Comparison of ENCODE assay signal across 23 mouse cellular contexts in the genomic region with DNA sequence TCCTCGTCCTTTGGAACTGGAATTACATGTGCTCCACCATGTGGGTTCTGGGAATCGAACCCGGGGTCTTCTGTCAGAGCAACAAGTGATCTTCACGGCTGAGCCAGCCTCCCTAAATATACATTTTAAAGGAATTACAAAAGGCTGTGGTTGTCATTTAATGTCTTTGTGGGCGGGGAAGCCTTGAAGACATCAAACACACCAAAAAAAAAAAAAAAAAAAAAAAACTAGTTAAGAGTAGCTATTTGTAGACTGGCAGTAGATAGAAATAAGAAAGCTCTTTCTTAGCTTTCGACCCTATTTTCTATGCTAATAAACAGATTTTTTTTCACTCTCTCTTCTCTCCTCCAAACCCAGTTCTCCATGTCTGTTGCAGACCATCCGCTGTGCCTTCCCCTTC. TPM values are rescaled to one million over a fixed set of nuclear protein-coding genes. Genes with fewer than 3 reads are reported as not detected.
DNase-seq lines count a peak whose midpoint lies in the region; TF ChIP-seq lines count a peak whose summit lies in the region.
"Had no signal": no experiment of that assay in that cellular context is flagged by ENCODE, and none has a peak within 500 bp of the region (broad histone marks: within the 10 kb centered on the region; RNA-seq: fewer than 3 reads in every experiment).

No protein-coding gene starts in this region.

- H3K4me2 ChIP-seq in CH12.LX (ENCODE audit: insufficient read depth, low read depth, poor library complexity, severe bottlenecking) = peak overlapping the region; percentile 89
- H3K4me2 ChIP-seq: embryonic facial prominence, embryonic 13.5 days; embryonic facial prominence, embryonic 15.5 days; forebrain, embryonic 12.5 days had no signal

- TF ChIP-seq RAD21 in CH12.LX (IDR thresholded peaks at IDR 0.05; ENCODE audit: low read depth, low read length) = no peak

- H3K4me1 ChIP-seq in CH12.LX (ENCODE audit: control insufficient read depth in 1 of 2, insufficient read depth in 2 of 2) = peaks cover 19 to 51% of the 10 kb centered on the region in 2 experiments

- in situ Hi-C loops in CH12.LX (cut with MboI; ENCODE audit: low pct_ligation_motif_present, low pct_unique_long_range_greater_than_20kb, low sequenced_read_pairs) = no loop called here

- TF ChIP-seq CTCF in CH12.LX (conservative IDR thresholded peaks at IDR 0.05 in 1 of 2, IDR thresholded peaks at IDR 0.05 in 1 of 2; ENCODE audit: low read depth in 2 of 2, low read length in 2 of 2) = no peak

- intact Hi-C loops in heart, postnatal 10 days (cut with DNase I) = no loop called here

- DNase-seq in heart, adult 11 months = peak; percentile 43
- no peak for DNase-seq in heart, postnatal 10 days
- DNase-seq in CD4-positive helper T cell, adult 2 months (ENCODE audit: low read depth, low spot score) = peak; percentile 48
- no peak for DNase-seq in CH12.LX (ENCODE audit: extremely low read depth)
- peak; percentile 46 for DNase-seq in naive thymus-derived CD4-positive, alpha-beta T cell, adult 2 months (ENCODE audit: low read depth)
- DNase-seq in kidney, adult 11 months = no peak
- no peak for DNase-seq in frontal cortex, postnatal 25 days (ENCODE audit: low spot score in 2 of 2)
- DNase-seq: adrenal gland, adult 8-10 months; adrenal gland, postnatal 14 days; cerebellum, adult 11 months; cerebellum, adult 18-20 months; cerebellum, adult 8-10 months; cerebellum, adult 9-11 months; cerebellum, postnatal 14 days; cerebellum, postnatal 36 days; embryo, embryonic 11 days; forebrain, postnatal 0 days had no signal

- no peak overlapping the region for H3K4me3 ChIP-seq in CH12.LX (replicated peaks in 1 of 3; ENCODE audit: low read depth in 2 of 3, low read length in 2 of 3, poor library complexity in 1 of 3)
- H3K4me3 ChIP-seq: embryonic facial prominence, embryonic 13.5 days; embryonic facial prominence, embryonic 15.5 days; erythroblast, embryonic 14.5 days; forebrain, embryonic 10.5 days; forebrain, embryonic 12.5 days had no signal

- dilution Hi-C loops in CH12.LX (cut with MboI; ENCODE audit: extremely low pct_ligation_motif_present, extremely low pct_unique_long_range_greater_than_20kb, low sequenced_read_pairs) = no loop called here

- peak overlapping the region; percentile 57; the same call in 1 of the 2 replicates for H3K9ac ChIP-seq in CH12.LX (ENCODE audit: insufficient read depth, low read depth)
- H3K9ac ChIP-seq: embryonic facial prominence, embryonic 13.5 days; embryonic facial prominence, embryonic 15.5 days; forebrain, embryonic 12.5 days; forebrain, postnatal 0 days had no signal

- no peaks in the 10 kb centered on the region for H3K27me3 ChIP-seq in CH12.LX (replicated peaks)

- H3K79me2 ChIP-seq in CH12.LX (replicated peaks; ENCODE audit: control insufficient read depth, extremely low read depth, insufficient read depth, poor library complexity, severe bottlenecking) = peaks cover 14% of the 10 kb centered on the region

- TF ChIP-seq POLR2A in CH12.LX (IDR thresholded peaks at IDR 0.05; ENCODE audit: low read depth, low read length) = no peak

- TF ChIP-seq EP300 in CH12.LX (IDR thresholded peaks at IDR 0.05; ENCODE audit: low read length) = no peak

- H3K9me3 ChIP-seq in CH12.LX (replicated peaks; ENCODE audit: low read length) = peaks cover 4% of the 10 kb centered on the region
- H3K9me3 ChIP-seq: embryonic facial prominence, embryonic 13.5 days; embryonic facial prominence, embryonic 15.5 days; forebrain, embryonic 10.5 days; forebrain, embryonic 12.5 days; G1E had no signal

- H3K27ac ChIP-seq in CH12.LX (ENCODE audit: insufficient read depth, low read depth) = peak overlapping the region; percentile 99; the same call in 1 of the 2 replicates
- H3K27ac ChIP-seq: embryonic facial prominence, embryonic 13.5 days; embryonic facial prominence, embryonic 15.5 days; forebrain, embryonic 10.5 days; forebrain, embryonic 12.5 days had no signal

- no peaks in the 10 kb centered on the region for H3K36me3 ChIP-seq in CH12.LX (replicated peaks in 1 of 2; ENCODE audit: control insufficient read depth in 1 of 2, insufficient read depth in 1 of 2, low read length in 1 of 2)
- H3K36me3 ChIP-seq: embryonic facial prominence, embryonic 13.5 days; embryonic facial prominence, embryonic 15.5 days; forebrain, embryonic 10.5 days; forebrain, embryonic 12.5 days; G1E had no signal

TF ChIP-seq in CH12.LX, 34 proteins besides CTCF, POLR2A, EP300 and RAD21:
- TF ChIP-seq KAT2A (IDR thresholded peaks at IDR 0.05; ENCODE audit: insufficient replicate concordance, low read length) (no peak), ZNF384 (IDR thresholded peaks at IDR 0.05; ENCODE audit: low read depth, low read length) (peak; percentile 81)

RNA-seq across cellular contexts. Expression of gene Pttg1, which starts 36.9 kb away (rescaled TPM):
- total RNA-seq in heart, postnatal 10 days (2021) = 10 to 100 TPM; 64.1 to 70.3 TPM
- total RNA-seq in CH12.LX (2012; rRNA removed) = 153 and 190 TPM in 2 replicates
- total RNA-seq in CH12.LX (2014; rRNA removed) = 276 and 337 TPM in 2 replicates
- 258 and 279 TPM in 2 replicates for polyA plus RNA-seq in CH12.LX (2012; ENCODE audit: insufficient read length, low read depth)

RNA-seq across cellular contexts. Expression of gene Slu7, which starts 44.4 kb away (rescaled TPM):
- 10 to 100 TPM; 29.5 to 31.4 TPM for total RNA-seq in heart, postnatal 10 days (2021)
- total RNA-seq in CH12.LX (2012; rRNA removed) (41.6 and 43.0 TPM in 2 replicates), CH12.LX (2014; rRNA removed) (60.3 and 68.8 TPM in 2 replicates)
- polyA plus RNA-seq in CH12.LX (2012; ENCODE audit: insufficient read length, low read depth) = 66.8 and 78.7 TPM in 2 replicates

Comparison
In these comparisons a context has a peak if more than half of its experiments do, and no peak if none do; other contexts are left out.
1. DNase-seq: peak in heart, adult 11 months (single experiment), CD4-positive helper T cell, adult 2 months (single experiment) and naive thymus-derived CD4-positive, alpha-beta T cell, adult 2 months (single experiment); none in heart, postnatal 10 days (0 of 2), CH12.LX (single experiment), kidney, adult 11 months (single experiment) and frontal cortex, postnatal 25 days (0 of 2).